Mouse (Mus musculus) testis, adult 10 weeks (tissue): ENCODE data around the gene Olfr1537. TPM values are rescaled to one million over a fixed set of nuclear protein-coding genes. Genes with fewer than 3 reads are reported as not detected.

Source experiments
- polyA plus RNA-seq: library from polyadenylated mRNA; stranded (reverse); fragments of 350-450 nt; fragmentation: Illumina TruSeq; extraction: RNeasy Lipid Tissue Mini Kit (QIAGEN cat#74804); gene quantifications from one replicate; pipeline ENCODE4 v1.2.3, GENCODE M21; 2014; ENCODE audit warnings: low read depth, low replicate concordance

The Olfr1537 gene
- not detected for polyA plus RNA-seq

DNA sequence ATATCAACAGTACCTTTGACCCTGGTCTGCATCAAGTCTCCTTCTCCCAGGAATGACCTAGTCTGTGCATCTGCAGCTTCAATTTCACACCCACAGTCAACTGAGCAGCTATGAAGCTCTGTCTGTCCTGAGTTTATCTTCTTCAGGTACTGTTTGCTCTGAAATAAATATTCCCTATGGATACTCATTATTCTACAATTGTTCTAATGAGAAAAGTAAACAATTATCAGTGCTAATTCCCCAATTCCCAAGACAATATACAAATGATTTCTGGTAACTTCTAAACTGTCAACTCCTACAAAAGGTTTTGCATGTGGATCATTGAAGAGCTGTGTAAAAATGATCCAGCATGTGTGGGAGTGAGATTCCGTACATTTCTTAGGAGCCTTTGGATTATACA lies at the start of gene Olfr1537:
Gene Olfr1537 (minus strand): TSS at position 101 of the 400 bp plus-strand sequence.

DNA sequence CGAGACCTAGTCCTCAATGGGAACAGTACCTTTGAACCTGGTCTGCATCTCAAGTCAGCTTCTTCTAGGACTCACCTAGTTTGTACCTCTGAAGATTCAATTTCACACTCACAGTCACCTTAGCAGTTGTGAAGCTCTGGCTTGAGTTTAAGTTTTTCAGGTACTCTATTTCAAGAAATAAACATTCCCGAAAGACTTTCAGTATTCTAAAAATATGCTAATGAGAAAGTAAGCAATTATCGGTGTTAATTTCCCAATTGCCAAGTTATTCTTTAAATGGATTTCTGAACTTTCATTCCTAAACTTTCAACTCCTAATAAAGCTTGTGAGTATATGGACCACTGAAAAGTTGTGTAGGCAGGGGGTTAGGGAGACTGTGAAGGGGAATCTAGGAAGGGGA lies 26.9 kb upstream of the Olfr1537 start, which contains the start of gene Olfr945:
Gene Olfr945 (minus strand): TSS at position 101 of the 400 bp plus-strand sequence.

DNA sequence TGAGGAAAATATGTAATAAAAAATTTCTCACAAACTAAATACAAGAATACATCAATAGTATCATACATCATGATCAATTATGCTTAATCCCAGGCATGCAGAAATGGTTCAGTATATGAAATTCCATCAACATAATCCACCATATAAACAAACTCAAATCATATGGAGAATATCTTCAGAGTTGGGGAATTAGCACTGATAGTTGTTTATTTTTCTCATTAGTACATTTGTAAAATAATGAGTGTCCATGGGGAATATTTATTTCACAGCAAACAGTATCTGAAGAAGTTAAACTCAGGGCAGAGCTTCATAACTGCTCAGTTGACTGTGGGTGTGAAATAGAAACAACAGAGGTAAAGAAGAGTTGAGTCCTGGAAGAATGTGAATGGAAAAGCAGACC lies 48.2 kb downstream of the Olfr1537 start, which contains the start of gene Olfr944:
Gene Olfr944 (plus strand): TSS at position 301 of the 400 bp plus-strand sequence.

Other genes with a start within 250 kb of the Olfr1537 start
- gene Olfr146, start 226.6 kb downstream of the Olfr1537 start, polyA plus RNA-seq: not detected
- gene Olfr937, start 185.0 kb downstream of the Olfr1537 start, polyA plus RNA-seq: not detected
- not detected for gene Olfr938, start 171.1 kb downstream of the Olfr1537 start, polyA plus RNA-seq
- gene Olfr27, start 121.9 kb downstream of the Olfr1537 start, polyA plus RNA-seq: 1.5 TPM
- not detected for gene Olfr943, start 83.7 kb downstream of the Olfr1537 start, polyA plus RNA-seq
- gene Olfr944, start 48.1 kb downstream of the Olfr1537 start, polyA plus RNA-seq: not detected
- gene Olfr945, start 26.8 kb upstream of the Olfr1537 start, polyA plus RNA-seq: not detected
- gene Olfr948, start 76.1 kb upstream of the Olfr1537 start, polyA plus RNA-seq: not detected
- not detected for gene Olfr951, start 137.4 kb upstream of the Olfr1537 start, polyA plus RNA-seq
- not detected for gene Olfr952, start 177.2 kb upstream of the Olfr1537 start, polyA plus RNA-seq
- not detected for gene Olfr954, start 206.7 kb upstream of the Olfr1537 start, polyA plus RNA-seq
- gene Olfr955, start 221.9 kb upstream of the Olfr1537 start, polyA plus RNA-seq: not detected
- not detected for gene Olfr44, start 244.0 kb upstream of the Olfr1537 start, polyA plus RNA-seq